Mouse (Mus musculus) spleen, postnatal 4 days (tissue): ENCODE measurements around the gene Olfml2a.

ENCODE experiments used
- DNase-seq, 2 experiments: peaks; one replicate each; pipeline ENCODE4 v3.0.0; 2022; ENCODE audit warnings: low spot score in 2 of 2

The Olfml2a gene

DNA sequence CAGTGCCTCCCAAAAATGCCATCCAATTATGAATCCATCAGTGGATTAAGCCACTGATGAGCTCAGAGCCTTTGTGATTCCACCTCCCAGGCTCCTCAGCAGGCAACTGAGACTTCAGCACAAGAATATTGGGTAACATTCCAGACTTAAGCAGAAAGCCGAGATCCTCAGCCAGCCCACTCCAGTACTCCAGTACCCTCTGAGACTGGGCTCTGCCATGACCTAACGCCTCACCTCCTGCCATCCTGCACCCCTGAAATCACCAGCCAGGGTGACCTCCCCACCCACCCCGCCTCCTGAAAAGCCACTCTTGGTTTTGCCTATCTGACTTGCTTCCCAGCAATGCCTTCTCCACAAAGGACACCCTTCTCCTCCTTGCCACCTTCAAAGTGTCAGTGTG is 5.6 kb downstream of the Olfml2a start:
- peak; percentile 10 to 53 for DNase-seq

DNA sequence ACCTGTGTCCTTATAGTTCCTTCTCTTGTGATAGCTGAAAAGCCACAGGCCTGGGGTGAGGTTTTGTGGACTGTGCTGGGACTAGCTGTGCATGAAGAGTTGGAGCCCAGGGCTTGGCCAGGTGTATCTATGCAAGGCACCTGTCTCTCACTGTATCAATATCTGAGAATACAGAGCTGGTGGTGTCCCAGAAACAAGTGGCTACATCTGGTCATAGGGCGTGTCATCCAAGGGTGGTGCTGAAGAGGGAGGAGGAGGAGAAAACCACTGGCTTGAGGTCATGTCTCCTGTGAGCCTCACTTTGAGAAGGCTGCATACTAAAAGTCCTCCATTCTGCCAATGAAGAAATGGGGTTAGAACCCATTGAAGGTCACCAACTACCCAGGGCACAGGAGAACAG is 6.2 kb downstream of the Olfml2a start:
- peak; percentile 14 to 59 for DNase-seq

DNA sequence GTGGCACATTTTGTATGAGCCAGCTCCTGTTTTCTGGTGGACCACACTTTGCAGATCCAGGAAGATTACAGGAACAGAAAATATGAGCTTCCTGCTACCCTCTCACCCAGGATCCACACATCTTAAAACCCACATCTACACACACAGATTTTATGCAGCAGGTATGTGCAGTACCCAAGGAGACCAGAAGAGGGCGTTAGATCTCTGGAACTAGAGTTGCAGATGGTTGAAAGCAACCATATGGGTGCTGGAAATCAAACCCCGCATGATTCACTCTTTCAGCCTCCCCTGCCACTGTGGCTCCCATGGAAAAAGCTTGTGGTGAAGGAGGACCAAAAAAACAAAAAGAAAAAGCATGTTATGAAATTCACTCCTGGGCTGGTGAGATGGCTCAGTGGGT is 7.3 kb downstream of the Olfml2a start:
- peak; percentile 10 to 50 for DNase-seq

DNA sequence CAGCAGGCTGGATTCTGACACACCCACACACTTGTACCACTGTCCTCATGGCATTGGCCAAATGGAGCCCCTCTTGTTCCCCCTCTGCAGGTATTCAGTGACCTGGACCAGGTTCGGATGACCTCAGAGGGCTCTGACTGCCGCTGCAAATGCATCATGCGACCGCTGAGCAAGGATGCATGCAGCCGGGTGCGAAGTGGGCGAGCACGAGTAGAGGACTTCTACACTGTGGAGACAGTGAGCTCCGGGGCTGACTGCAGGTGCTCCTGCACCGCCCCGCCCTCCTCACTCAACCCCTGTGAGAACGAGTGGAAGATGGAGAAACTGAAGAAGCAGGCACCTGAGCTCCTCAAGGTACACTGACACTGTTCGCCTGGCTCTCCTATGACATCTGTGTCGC is 9.6 kb downstream of the Olfml2a start:
- DNase-seq: no peak

DNA sequence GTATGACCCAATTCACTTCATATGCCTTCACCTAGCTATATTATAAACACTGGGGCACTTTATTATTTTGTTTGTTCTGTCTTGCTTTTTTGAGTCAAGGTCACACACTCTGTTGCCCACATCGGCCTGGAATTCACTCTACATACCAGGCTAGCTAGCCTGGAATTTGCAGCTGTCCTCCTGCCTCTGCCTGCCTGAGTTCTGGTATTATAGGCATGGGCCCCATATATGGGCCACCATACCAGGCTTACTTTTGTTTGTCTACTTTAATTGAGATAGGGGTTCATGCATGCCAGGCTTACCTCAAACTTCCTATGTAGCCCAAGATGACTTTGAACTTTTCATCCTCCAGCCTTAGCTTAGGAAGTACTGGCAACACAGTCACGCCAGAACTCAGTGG is 10.1 kb downstream of the Olfml2a start:
- DNase-seq: no peak

DNA sequence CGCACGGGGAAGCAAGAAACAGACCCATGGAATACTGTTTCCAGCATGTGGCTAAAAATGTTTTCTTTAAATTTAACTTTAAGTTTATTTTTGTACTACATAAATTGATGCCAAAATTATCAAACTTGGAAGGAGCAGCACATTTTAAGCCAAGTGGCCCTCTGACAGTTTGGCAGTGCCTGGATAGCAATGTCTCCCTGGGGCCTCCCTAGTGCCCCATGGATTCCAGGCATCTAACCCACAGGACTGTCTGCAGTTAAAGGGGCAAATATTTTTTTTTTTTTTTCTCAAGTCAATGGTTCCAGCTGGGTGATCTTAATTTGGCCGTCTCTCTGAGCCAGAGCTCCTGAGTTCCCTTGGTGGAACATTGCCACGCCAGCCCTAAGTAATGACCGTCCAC is 11.4 kb downstream of the Olfml2a start:
- DNase-seq: no peak

DNA sequence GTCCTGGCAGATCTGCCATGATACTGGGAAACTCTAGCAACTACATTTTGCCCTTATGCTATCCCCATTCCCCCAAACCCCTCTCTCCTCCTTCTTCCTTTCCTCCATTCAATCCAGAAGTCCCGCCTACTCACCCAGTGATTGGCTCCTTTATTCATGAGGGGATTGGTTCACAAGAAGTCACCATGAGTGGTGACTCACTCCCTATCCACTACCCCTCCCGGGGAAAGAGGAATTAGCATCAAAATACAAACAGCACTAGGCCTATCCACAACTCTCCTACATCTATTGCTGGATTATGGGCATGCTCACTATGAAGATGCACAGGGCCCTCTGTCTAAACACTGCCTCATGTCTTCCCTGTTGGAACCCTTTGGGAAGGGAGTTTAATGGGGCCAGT is 12.2 kb downstream of the Olfml2a start:
- DNase-seq: peak in 1 of 2 experiments; percentile 14

DNA sequence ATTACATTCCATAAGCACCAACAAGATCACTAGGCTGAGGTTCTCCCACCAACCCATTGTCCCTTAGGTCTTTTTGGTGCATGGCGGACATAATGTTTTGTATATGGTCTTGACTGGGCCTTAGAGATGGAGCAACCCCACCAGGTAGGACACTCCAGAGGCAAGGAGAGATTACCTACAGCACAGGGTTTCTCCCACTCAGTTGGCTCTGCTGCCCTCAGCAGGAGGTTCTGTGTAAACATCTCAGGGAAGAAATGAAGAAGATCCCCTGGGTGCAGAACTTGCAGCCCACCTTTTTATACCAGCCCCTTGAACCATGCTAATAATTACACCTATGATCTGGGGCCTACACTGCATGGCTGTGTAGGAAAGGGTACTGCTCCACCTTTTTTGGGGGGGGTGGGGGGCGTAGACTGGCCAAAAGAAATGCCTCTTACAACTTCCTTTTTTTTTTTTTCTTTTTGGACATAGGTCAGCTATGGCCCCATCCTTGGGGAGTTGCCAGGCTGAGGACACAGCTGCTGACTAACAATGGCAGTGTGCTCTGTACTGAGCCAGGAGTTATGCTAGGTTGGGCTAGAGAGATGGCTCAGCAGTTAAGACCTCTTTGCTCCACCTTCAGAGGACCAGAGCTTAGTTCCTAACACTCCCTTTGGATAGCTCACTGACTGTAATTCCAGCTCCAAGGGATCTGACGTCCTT is 12.8 kb downstream of the Olfml2a start:
- DNase-seq: no peak

DNA sequence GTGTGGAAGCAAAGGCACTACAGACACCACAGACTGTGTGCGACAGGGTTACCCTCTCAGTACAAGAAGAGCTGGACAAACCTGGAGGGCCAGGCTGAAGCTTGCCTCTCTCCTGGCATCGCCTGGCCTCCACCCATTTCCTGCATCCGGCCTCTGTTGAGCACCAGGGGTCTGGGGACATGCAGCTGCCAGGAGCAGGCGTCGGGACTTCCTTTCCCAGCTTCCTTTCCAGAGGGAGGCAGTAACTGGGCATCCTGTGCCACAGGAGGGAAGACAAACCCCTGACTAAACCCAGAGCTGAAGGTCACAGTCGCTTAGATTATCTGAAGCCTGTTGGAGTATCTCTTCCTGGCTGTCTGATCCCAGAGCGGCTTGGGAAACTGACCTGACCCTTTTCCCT is 15.8 kb downstream of the Olfml2a start:
- peak in 1 of 2 experiments; percentile 14 for DNase-seq

DNA sequence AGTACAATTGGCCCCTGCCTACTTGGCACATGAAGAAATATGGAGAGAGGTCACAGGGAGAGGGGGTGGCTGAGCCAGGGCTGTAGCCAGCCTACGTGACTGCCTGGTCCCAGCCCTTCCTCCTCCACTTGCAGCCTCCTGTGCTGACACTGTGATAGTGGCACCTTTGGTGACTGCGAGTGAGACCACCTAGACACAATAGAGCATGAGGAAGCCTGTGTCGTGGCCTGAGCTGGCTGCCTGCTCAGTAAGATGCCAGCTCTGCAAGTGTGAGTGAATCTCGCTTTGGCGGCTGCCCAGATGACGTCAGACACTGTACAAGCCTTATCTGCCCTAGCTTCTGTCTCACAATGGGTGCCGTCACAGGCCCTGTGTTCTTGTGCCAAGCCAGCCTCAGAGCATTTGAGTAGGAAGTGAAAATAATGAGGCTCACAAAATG is 18.5 kb downstream of the Olfml2a start:
- peak; percentile 72 to 77 for DNase-seq

DNA sequence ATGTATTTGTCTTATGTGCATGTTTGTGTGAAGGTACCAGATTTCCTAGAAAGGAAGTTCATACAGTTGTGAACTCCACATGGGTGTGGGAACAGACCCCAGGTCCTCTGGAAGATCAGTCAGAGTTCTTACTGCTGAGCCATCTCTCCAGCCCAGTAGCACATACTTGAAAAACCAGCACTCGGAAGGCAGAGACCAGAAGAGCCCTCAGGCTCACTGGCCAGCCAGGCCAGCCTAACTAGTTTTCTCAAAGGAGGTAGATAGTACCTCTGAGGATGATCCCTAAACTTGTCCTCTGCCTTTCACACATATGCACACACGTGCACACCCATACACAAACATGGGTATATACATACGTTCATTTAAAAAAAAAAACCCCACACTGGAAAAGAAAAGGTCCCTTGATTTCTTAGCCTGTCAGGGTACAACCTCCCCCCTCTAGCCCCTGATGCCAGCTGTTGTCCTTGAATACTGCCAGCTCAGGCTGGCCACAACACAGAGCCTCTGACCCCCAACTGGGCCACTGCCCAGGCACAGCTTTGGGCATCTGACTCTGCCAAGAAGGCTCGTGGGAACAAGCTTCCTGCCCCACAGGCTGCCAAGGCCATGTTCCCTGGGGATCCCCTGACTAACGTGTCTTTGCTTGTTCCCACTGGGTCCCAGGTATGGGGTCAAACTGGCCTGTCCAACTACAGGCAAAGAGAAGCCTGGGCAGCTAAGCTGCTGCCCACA is 21.5 kb downstream of the Olfml2a start:
- no peak for DNase-seq

DNA sequence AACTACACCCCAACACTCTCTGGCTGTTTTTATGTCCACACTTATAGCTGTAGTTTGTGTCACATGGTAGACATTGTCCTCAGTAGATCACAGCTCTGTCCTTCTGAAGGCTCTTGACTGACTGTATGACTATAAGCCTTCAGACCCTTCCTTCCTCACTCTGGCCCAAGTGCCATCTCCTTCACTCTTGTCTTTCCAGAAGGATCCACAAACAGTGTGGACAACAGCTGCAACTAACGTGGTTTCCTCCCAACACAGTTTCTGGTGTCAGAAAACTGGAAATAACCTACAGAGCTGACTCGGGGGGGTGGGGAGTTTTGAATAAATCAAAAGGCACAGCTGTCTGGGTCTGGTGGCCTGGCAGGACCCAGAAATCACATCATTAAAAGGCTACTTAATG is 24.3 kb downstream of the Olfml2a start:
- DNase-seq: no peak

DNA sequence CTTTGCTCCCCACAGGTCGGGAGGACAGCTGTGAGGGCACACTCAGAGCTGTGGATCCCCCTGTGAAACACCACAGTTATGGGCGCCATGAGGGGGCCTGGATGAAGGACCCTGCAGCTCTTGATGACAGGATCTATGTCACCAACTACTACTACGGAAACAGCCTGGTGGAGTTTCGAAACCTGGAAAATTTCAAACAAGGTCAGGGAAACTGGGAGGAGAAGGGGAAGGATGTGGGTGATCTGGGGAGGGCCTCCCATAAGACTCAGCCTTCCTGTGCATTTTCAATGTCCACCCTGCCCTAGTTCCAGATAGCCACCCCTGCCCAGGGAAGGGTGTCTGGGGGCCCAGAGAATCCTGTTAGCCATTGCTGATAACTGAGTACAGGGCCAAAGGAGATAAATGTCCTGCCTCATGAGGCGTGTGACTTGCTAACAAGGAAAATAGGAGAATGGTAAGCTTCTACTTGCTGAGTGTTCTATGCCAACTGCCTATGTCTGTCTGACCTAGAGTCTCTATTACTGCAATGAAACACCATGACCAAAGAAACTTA is 26.0 kb downstream of the Olfml2a start:
- DNase-seq: no peak

DNA sequence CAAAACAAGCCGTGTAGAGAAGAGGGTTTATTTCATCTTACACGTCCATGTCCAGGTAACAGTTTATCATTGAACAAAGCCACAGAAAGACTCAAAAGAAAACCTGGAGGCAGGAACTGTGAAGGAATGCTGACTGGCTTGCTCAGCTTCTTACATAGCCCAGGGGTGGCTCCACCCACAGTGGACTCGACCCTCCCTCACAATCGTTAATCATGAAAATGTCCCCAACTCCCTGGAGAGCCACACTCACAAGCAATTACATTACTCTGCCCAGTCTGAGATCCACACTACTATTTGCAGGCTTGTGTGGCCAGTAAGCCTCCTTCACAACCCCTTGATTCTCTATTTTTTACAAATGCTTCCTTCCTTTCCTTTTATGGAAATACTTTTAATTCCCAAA is 32.4 kb downstream of the Olfml2a start:
- DNase-seq: no peak

DNA sequence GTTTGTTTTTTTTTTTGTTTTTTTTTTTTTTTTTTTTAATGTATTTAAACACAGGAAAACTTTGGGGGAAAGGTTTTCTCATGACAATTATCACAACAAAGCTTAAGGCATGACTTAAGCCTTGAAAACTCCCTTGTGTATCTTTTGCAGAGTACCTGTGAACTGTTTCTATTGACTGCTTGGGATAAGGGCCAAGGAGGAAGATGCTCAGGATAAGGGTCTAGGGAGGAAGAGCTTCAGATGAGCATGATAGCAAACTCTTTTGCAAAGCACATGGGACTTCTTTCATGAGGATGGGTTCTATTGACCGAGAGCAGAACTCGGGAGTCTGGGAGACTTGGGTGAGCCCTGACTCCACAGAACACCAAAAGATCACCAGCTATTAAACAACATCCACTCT is 37.9 kb downstream of the Olfml2a start:
- DNase-seq: no peak

DNA sequence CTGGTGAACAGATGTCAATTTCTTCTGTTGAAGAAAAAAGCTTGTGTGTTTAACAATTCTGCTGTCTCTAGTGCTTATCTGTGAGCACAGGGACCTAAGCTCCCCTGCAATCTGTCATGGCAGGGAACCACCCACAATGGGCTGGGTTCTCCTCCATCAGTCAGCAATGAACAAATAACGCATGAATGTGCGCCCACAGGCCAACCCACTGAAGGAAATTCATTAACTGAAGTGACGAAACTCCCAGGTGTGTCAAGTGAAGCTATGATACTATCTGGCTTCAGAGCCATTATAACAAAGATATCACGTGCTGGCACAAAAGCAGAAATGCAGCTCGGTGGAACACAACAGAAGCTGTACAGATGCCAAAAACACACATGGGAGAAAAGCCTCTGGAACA is 38.3 kb downstream of the Olfml2a start:
- peak in 1 of 2 experiments; percentile 45 for DNase-seq

DNA sequence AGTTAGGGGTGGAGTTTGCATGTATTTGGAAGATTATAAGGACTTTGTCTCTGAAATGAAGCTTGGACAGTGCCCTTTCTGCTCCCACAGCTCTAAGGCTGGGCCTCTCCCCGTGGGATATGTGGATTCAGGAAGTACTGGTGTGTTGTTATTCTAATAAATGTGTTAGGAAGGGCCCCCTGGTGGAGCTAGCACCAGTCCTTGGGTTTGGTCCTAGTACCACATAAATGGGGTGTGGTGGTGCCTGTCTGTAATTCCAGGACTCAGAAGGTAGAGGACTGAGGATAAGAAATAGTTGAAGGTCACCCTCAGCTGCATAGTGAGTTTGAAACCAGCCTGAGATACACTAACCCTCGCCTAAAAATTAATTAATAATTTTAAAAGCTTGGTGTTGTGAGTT is 41.4 kb downstream of the Olfml2a start:
- DNase-seq: no peak

DNA sequence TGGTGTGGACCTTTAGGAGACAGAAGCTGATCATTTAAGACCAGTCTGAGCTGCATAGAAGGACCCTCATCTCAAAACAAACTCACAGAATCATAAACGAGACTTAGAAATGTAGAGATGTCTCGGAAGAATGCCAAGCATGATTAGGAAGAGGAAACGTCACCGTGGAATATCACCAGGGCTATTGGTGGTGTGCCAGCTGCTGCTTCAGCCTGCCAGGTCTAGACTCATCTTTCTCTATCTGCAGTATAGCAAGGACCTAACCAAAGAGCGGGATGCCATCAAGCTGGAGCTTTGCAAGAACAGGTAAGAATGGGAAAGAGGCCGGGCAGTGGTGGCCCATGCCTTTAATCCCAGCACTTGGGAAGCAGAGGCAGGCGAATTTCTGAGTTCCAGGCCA is 41.9 kb downstream of the Olfml2a start:
- DNase-seq: no peak

DNA sequence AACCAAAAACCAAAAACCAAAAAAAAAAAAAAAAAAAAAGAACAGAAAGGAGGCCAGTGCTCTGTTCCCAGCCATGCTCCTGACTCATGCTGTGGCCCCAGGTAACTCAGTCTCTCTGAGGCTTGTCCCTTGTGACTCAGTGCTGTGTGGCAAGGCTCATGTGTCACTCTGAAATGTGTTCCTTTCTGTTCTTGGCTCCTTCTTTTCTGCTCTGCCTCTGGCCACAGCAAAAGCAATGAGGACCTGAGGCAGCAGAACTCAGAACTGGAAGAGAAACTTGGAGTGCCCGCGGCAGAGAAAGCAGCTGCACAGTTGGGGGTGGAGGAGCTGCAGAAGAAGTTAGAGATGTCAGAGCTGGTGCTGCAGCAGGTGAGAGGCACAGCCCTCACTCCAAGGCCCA is 42.4 kb downstream of the Olfml2a start:
- DNase-seq: no peak

DNA sequence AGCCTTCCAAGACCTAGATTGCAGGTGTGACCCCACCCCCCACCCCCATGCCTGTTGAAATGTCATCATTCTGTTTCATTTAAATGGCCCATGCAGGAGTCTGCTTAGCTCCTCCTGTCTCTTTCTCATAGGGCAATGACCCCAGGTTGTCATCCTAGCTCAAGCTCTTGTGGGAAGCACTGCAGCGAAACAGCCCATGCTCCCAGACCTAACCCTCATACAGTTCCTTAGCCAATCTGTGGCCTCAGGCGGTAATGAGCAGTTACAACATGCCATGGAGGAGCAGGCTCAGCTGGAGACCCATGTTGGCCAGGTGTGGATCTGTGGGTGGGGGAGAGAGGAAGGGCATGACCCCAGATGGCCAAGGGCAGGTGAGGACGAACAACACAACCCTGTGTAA is 43.4 kb downstream of the Olfml2a start:
- DNase-seq: no peak

DNA sequence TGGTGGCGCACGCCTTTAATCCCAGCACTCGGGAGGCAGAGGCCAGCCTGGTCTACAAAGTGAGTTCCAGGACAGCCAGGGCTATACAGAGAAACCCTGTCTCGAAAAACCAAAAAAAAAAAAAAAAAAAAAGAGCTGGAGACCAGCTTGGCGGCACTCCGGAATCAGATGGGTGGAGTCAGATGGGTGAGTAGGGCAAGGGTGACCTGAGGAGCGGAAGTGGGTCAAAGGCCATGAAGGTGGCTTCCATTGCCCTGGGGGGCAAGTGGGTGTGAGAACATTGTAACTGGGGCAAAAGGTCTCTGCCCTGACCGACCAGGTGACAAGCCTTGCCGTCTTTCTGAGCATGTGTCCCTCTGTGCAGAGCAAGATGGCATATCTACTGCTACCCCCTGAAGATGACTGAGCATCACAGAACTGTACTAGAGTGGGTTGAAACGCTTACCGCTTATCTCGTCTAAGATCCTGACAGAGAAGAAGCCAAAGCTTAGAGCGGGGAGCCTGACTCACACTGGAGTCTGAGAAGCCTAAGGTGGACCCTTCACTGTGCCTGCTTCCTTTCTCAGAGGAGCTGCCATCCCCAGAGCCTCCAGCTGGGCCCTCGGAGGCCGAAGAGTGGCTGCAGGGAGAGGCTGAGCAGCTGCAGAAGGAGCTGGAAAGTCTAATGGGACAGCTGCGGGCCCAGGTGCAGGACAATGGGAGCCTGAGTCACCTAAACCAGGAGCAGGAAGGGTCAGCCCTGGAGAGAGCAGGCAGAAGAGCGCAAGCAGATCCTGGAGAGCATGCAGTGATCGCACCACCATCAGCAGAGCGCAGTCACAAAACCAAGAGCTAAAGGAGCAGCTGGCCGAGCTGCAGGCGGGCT is 44.4 kb downstream of the Olfml2a start:
- DNase-seq: no peak

DNA sequence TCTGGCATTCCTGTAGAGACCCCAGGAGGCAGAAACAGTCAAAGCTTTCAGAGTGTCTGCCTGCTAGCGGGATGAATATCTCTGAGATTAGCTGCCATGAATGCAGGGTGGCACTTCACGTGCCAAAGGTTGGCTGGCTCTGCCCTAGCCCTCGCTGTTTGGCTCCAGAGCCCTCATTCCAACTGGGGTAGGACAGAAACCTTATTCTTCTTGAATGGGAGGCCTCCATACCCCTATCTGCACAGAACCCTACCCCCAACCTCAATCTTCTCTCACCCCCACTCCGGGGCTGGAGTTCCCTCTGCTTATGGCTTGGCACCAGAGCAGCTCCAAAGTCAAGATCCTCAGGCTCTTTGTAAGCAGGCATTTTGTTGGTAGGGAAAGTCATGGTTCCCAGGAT is 46.1 kb downstream of the Olfml2a start:
- no peak for DNase-seq
